Mouse (Mus musculus) layer of hippocampus, adult 18-20 months (tissue): ENCODE data around the gene Mapk10. TPM values are rescaled to one million over a fixed set of nuclear protein-coding genes. Genes with fewer than 3 reads are reported as not detected.

Experiments
- DNase-seq, 2 experiments: peaks; one replicate each; pipeline ENCODE4 v3.0.0; 2022; ENCODE audit warnings: low spot score in 2 of 2
- total RNA-seq, 2 experiments: library from RNA; stranded (reverse); gene quantifications; 2 replicates each; pipeline ENCODE4 v1.2.3; 2021

The Mapk10 gene
- total RNA-seq, 2 experiments from 2014 or later: 454 to 460 TPM

- no peak for DNase-seq
Observed at GRCm38 (mm10) chr5:103167371-103167770, 43.8 kb downstream of the Mapk10 start.

GRCm38 (mm10) chr5:103166755-103167154 is 44.4 kb downstream of the Mapk10 start:
- no peak for DNase-seq

- DNase-seq: no peak
Observed at GRCm38 (mm10) chr5:103164022-103164421, 47.1 kb downstream of the Mapk10 start.

GRCm38 (mm10) chr5:103161574-103161973 is 49.6 kb downstream of the Mapk10 start:
- DNase-seq: no peak

GRCm38 (mm10) chr5:103161196-103161540 is 50.0 kb downstream of the Mapk10 start:
- DNase-seq: peak; percentile 48 to 82

- no peak for DNase-seq
Observed at GRCm38 (mm10) chr5:103160314-103161195, 50.6 kb downstream of the Mapk10 start.

- no peak for DNase-seq
Observed at GRCm38 (mm10) chr5:103140935-103141334, 70.2 kb downstream of the Mapk10 start.

- DNase-seq: no peak
Observed at GRCm38 (mm10) chr5:103134839-103135238, 76.3 kb downstream of the Mapk10 start.

- DNase-seq: no peak
Observed at GRCm38 (mm10) chr5:103133626-103134025, 77.5 kb downstream of the Mapk10 start.

GRCm38 (mm10) chr5:103132814-103133213 is 78.3 kb downstream of the Mapk10 start:
- no peak for DNase-seq

- DNase-seq: no peak
Observed at GRCm38 (mm10) chr5:103119618-103120017, 91.5 kb downstream of the Mapk10 start.

- DNase-seq: no peak
Observed at GRCm38 (mm10) chr5:103115571-103115970, 95.6 kb downstream of the Mapk10 start.

- no peak for DNase-seq
Observed at GRCm38 (mm10) chr5:103112471-103112870, 98.7 kb downstream of the Mapk10 start.

GRCm38 (mm10) chr5:103109409-103109808 is 101.7 kb downstream of the Mapk10 start:
- DNase-seq: no peak

GRCm38 (mm10) chr5:103105441-103106414 is 105.4 kb downstream of the Mapk10 start:
- DNase-seq: no peak

- no peak for DNase-seq
Observed at GRCm38 (mm10) chr5:103104082-103104481, 107.1 kb downstream of the Mapk10 start.

- no peak for DNase-seq
Observed at GRCm38 (mm10) chr5:103102876-103103393, 108.2 kb downstream of the Mapk10 start.

GRCm38 (mm10) chr5:103102176-103102575 is 109.0 kb downstream of the Mapk10 start:
- no peak for DNase-seq

GRCm38 (mm10) chr5:103094166-103094565 is 117.0 kb downstream of the Mapk10 start:
- DNase-seq: peak; percentile 30 to 85

GRCm38 (mm10) chr5:103085844-103086243 is 125.3 kb downstream of the Mapk10 start:
- DNase-seq: no peak

GRCm38 (mm10) chr5:103075451-103075850 is 135.7 kb downstream of the Mapk10 start:
- DNase-seq: no peak
